Mouse (Mus musculus): ENCODE measurements around the gene Mindy1. TPM values are rescaled to one million over a fixed set of nuclear protein-coding genes. Genes with fewer than 3 reads are reported as not detected.

Mindy1 gene
- polyA plus RNA-seq, 1 experiment from 2014 or later, result 37.1 TPM

- WGBS, result 86% methylated on average over 1 of the region's 1 CpGs
- no peaks in the 10 kb centered on the region for H3K9me3 ChIP-seq
- peaks cover 8% of the 10 kb centered on the region for H3K4me1 ChIP-seq
- no peak overlapping the region for H3K27ac ChIP-seq (replicated peaks)
- H3K4me3 ChIP-seq, result no peak overlapping the region
- no peak for DNase-seq (ENCODE audit: low spot score)
- H3K36me3 ChIP-seq (replicated peaks), result peaks cover 27% of the 10 kb centered on the region
- H3K27me3 ChIP-seq (replicated peaks; ENCODE audit: low read depth, poor library complexity, severe bottlenecking), result no peaks in the 10 kb centered on the region
Observed at GRCm38 (mm10) chr3:95247660-95248336, 33.3 kb upstream of the Mindy1 start.

GRCm38 (mm10) chr3:95250361-95250760 is 30.8 kb upstream of the Mindy1 start:
- H3K4me1 ChIP-seq, result peaks cover 8% of the 10 kb centered on the region
- no peak overlapping the region for H3K4me3 ChIP-seq
- H3K27ac ChIP-seq (replicated peaks), result no peak overlapping the region
- 81% methylated on average over 5 of the region's 5 CpGs for WGBS
- peaks cover 48% of the 10 kb centered on the region for H3K36me3 ChIP-seq (replicated peaks)
- no peaks in the 10 kb centered on the region for H3K27me3 ChIP-seq (replicated peaks; ENCODE audit: low read depth, poor library complexity, severe bottlenecking)
- H3K9me3 ChIP-seq, result no peaks in the 10 kb centered on the region
- DNase-seq (ENCODE audit: low spot score), result no peak

GRCm38 (mm10) chr3:95250783-95251424 is 30.2 kb upstream of the Mindy1 start, which contains the start of gene Bnipl:
Bnipl (minus strand) TSS chr3:95251193.
- 0 out of 2 replicates have a peak within 1 kb of the TSS, but pooled peaks have one; percentile 8 for H3K4me3 ChIP-seq
- peak within 1 kb of the TSS; percentile 57; the same call in 1 of the 2 replicates for H3K27ac ChIP-seq (replicated peaks)

GRCm38 (mm10) chr3:95256931-95257330 is 24.2 kb upstream of the Mindy1 start:
- Histone ChIP-seq H3K27me3 (replicated peaks; ENCODE audit: low read depth, poor library complexity, severe bottlenecking) (no peaks in the 10 kb centered on the region), H3K36me3 (replicated peaks) (peaks cover 95% of the 10 kb centered on the region), H3K4me1 (no peaks in the 10 kb centered on the region), H3K27ac (replicated peaks) (no peak overlapping the region), H3K9me3 (no peaks in the 10 kb centered on the region), H3K4me3 (no peak overlapping the region)
- no peak for DNase-seq (ENCODE audit: low spot score)
- 93% methylated on average over 5 of the region's 5 CpGs for WGBS

More at GRCm38 (mm10) chr3:95250783-95251424, 30.2 kb upstream of the Mindy1 start, which contains the start of gene Bnipl:
- H3K9me3 ChIP-seq, result no peaks in the 10 kb centered on the region
- H3K36me3 ChIP-seq (replicated peaks), result peaks cover 48% of the 10 kb centered on the region
- DNase-seq (ENCODE audit: low spot score), result peak; percentile 34
- peaks cover 8% of the 10 kb centered on the region for H3K4me1 ChIP-seq
- H3K27me3 ChIP-seq (replicated peaks; ENCODE audit: low read depth, poor library complexity, severe bottlenecking), result no peaks in the 10 kb centered on the region
- 50% methylated on average over 7 of the region's 7 CpGs for WGBS

GRCm38 (mm10) chr3:95261975-95262374 is 19.2 kb upstream of the Mindy1 start:
- no peak for DNase-seq (ENCODE audit: low spot score)
- H3K9me3 ChIP-seq, result no peaks in the 10 kb centered on the region
- WGBS, result 93% methylated on average over 4 of the region's 4 CpGs
- H3K36me3 ChIP-seq (replicated peaks), result peaks cover 94% of the 10 kb centered on the region
- peaks cover 6% of the 10 kb centered on the region for H3K4me1 ChIP-seq
- no peaks in the 10 kb centered on the region for H3K27me3 ChIP-seq (replicated peaks; ENCODE audit: low read depth, poor library complexity, severe bottlenecking)
- H3K4me3 ChIP-seq, result no peak overlapping the region
- no peak overlapping the region for H3K27ac ChIP-seq (replicated peaks)

- Histone ChIP-seq H3K27me3 (replicated peaks; ENCODE audit: low read depth, poor library complexity, severe bottlenecking) (no peaks in the 10 kb centered on the region), H3K9me3 (no peaks in the 10 kb centered on the region), H3K27ac (replicated peaks) (no peak overlapping the region), H3K4me1 (peaks cover 6% of the 10 kb centered on the region), H3K36me3 (replicated peaks) (peaks cover 94% of the 10 kb centered on the region), H3K4me3 (peak overlapping the region; percentile 11; the same call in 1 of the 2 replicates)
- 41% methylated on average over 11 of the region's 11 CpGs for WGBS
- DNase-seq (ENCODE audit: low spot score), result peak; percentile 79
Observed at GRCm38 (mm10) chr3:95263089-95263739, 17.9 kb upstream of the Mindy1 start.

- no peaks in the 10 kb centered on the region for H3K27me3 ChIP-seq (replicated peaks; ENCODE audit: low read depth, poor library complexity, severe bottlenecking)
- 86% methylated on average over 1 of the region's 1 CpGs for WGBS
- H3K27ac ChIP-seq (replicated peaks), result no peak overlapping the region
- DNase-seq (ENCODE audit: low spot score), result no peak
- H3K9me3 ChIP-seq, result no peaks in the 10 kb centered on the region
- no peak overlapping the region for H3K4me3 ChIP-seq
- peaks cover 6% of the 10 kb centered on the region for H3K4me1 ChIP-seq
- peaks cover 94% of the 10 kb centered on the region for H3K36me3 ChIP-seq (replicated peaks)
Observed at GRCm38 (mm10) chr3:95264724-95265123, 16.4 kb upstream of the Mindy1 start.

- Histone ChIP-seq H3K4me1 (peaks cover 6% of the 10 kb centered on the region), H3K36me3 (replicated peaks) (peaks cover 83% of the 10 kb centered on the region), H3K27me3 (replicated peaks; ENCODE audit: low read depth, poor library complexity, severe bottlenecking) (no peaks in the 10 kb centered on the region), H3K4me3 (no peak overlapping the region), H3K9me3 (no peaks in the 10 kb centered on the region), H3K27ac (replicated peaks) (no peak overlapping the region)
- 93% methylated on average over 3 of the region's 3 CpGs for WGBS
- no peak for DNase-seq (ENCODE audit: low spot score)
Observed at GRCm38 (mm10) chr3:95266052-95266451, 15.1 kb upstream of the Mindy1 start.

GRCm38 (mm10) chr3:95267855-95268254 is 13.3 kb upstream of the Mindy1 start:
- Histone ChIP-seq H3K4me1 (peaks cover 6% of the 10 kb centered on the region), H3K9me3 (no peaks in the 10 kb centered on the region), H3K27ac (replicated peaks) (no peak overlapping the region), H3K4me3 (no peak overlapping the region), H3K36me3 (replicated peaks) (peaks cover 65% of the 10 kb centered on the region), H3K27me3 (replicated peaks; ENCODE audit: low read depth, poor library complexity, severe bottlenecking) (no peaks in the 10 kb centered on the region)
- DNase-seq (ENCODE audit: low spot score), result no peak

GRCm38 (mm10) chr3:95269789-95270188 is 11.4 kb upstream of the Mindy1 start:
- no peak overlapping the region for H3K27ac ChIP-seq (replicated peaks)
- no peaks in the 10 kb centered on the region for H3K9me3 ChIP-seq
- WGBS, result 93% methylated on average over 5 of the region's 5 CpGs
- no peak overlapping the region for H3K4me3 ChIP-seq
- H3K27me3 ChIP-seq (replicated peaks; ENCODE audit: low read depth, poor library complexity, severe bottlenecking), result no peaks in the 10 kb centered on the region
- no peak for DNase-seq (ENCODE audit: low spot score)
- peaks cover 52% of the 10 kb centered on the region for H3K36me3 ChIP-seq (replicated peaks)
- H3K4me1 ChIP-seq, result no peaks in the 10 kb centered on the region

GRCm38 (mm10) chr3:95270766-95271364 is 10.3 kb upstream of the Mindy1 start:
- H3K9me3 ChIP-seq, result no peaks in the 10 kb centered on the region
- H3K4me3 ChIP-seq, result no peak overlapping the region
- no peak for DNase-seq (ENCODE audit: low spot score)
- 86% methylated on average over 12 of the region's 12 CpGs for WGBS
- no peaks in the 10 kb centered on the region for H3K4me1 ChIP-seq
- peaks cover 50% of the 10 kb centered on the region for H3K36me3 ChIP-seq (replicated peaks)
- no peaks in the 10 kb centered on the region for H3K27me3 ChIP-seq (replicated peaks; ENCODE audit: low read depth, poor library complexity, severe bottlenecking)
- H3K27ac ChIP-seq (replicated peaks), result no peak overlapping the region

GRCm38 (mm10) chr3:95273471-95273870 is 7.7 kb upstream of the Mindy1 start:
- peaks cover 25% of the 10 kb centered on the region for H3K36me3 ChIP-seq (replicated peaks)
- no peaks in the 10 kb centered on the region for H3K9me3 ChIP-seq
- H3K27ac ChIP-seq (replicated peaks), result no peak overlapping the region
- H3K27me3 ChIP-seq (replicated peaks; ENCODE audit: low read depth, poor library complexity, severe bottlenecking), result no peaks in the 10 kb centered on the region
- DNase-seq (ENCODE audit: low spot score), result no peak
- WGBS, result 90% methylated on average over 5 of the region's 5 CpGs
- no peak overlapping the region for H3K4me3 ChIP-seq
- no peaks in the 10 kb centered on the region for H3K4me1 ChIP-seq
